Mouse (Mus musculus) kidney, postnatal 25 days (tissue): ENCODE measurements at regions not wholly inside any gene's neighbourhood (a gene's known extent, or its start where the extent isn't known, plus 50 kb on each side); places are given as distances from the start of the nearest gene placed in this dataset.

Experiments used
- DNase-seq, 2 experiments: peaks; one replicate each; pipeline ENCODE4 v3.0.0; 2021; ENCODE audit warnings: mixed read lengths in 2 of 2

DNA sequence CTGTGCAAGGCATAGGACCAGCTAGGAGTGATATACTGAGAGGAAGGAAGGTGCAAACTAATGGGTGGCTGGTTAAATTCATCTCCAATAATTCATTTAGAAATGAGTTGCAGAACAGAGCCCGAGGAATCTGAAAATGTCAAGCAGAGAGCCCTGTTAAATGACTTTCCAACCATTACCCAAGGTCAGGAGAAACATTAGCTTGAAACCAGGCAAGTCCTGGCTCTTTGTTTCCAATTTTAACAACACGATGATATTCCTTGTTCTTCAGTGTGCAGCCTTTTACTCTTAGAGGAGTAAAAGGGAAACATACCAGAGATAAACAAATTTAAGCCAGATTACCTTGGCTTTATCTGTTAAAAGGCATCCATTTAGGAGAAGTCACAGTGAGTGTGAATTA lies 2318.4 kb downstream of the Poteg start:
- DNase-seq = no peak

DNA sequence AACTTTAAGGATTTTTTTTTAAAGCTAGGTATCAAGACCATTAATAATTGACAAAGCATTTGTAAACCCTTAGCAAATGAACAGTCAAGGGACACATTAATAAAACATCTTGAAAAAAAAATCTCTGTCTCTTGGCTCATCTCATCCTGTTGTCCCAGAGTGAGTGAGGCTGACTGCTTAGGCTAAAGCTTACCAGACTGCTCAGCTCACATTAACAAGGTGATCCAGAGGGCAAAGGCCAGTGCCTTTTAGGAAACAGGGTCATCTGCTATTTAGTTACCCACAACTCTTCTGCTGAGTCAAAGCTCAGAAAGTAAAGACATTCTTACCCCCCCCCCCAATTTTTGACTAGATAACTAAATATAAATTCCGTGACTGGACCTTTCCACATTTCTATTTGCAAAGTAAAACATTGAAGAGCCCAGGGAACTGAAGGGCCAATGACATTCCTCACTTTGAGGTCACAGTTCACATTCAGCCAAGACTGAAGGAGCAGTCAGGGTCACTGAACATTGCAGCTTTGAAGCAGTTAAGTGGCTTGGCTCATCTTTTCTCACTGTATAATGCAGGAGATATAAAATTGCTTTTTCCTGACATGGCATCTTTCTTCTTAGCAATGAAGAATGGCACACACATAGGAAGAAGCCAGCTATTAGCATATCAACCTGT lies 2318.9 kb downstream of the Poteg start:
- peak; percentile 67 to 70 for DNase-seq

DNA sequence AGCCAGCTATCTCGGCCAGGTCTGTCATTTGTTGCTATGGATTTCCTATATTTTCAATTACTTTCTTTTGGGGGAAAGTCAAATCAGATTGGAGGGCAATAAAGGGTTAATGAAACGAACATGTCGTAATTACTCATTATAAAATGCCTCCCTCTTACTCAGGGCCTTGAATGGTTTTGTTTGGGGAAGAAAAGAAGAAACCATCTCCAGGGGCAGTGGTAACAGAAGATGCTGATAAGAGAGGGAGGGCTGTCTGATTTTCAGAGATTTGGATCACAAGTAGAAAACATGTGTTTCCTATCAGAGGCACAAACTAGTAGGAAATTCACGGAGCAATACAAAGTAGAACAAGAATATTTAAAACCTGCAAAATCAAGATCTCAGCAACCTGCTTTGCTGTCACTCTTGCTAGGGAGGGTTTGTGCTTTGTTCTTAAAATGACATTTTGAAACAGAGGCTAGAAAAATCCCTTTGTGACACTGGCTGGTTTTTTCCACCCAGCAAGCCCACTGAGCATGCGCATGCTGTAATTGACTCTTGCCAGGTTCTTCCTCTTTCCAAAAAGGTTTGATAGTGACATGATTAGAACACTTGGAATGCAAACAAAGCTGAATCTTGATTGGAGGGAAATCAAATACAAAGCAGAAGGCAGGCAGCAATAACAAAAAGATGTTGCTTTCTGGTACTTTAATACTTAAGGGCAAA lies 2329.8 kb downstream of the Poteg start:
- no peak for DNase-seq

GRCm38 (mm10) chr8:29789207-29789606 lies 2341.7 kb downstream of the Poteg start:
- no peak for DNase-seq

GRCm38 (mm10) chr8:29790029-29790428 lies 2342.6 kb downstream of the Poteg start:
- DNase-seq = no peak

- no peak for DNase-seq
Measured at GRCm38 (mm10) chr8:29807274-29807673, 2359.8 kb downstream of the Poteg start.

- no peak for DNase-seq
Measured at GRCm38 (mm10) chr8:29836044-29836443, 2388.6 kb downstream of the Poteg start.
